Mouse (Mus musculus): ENCODE data around the gene Lin54.

DNA sequence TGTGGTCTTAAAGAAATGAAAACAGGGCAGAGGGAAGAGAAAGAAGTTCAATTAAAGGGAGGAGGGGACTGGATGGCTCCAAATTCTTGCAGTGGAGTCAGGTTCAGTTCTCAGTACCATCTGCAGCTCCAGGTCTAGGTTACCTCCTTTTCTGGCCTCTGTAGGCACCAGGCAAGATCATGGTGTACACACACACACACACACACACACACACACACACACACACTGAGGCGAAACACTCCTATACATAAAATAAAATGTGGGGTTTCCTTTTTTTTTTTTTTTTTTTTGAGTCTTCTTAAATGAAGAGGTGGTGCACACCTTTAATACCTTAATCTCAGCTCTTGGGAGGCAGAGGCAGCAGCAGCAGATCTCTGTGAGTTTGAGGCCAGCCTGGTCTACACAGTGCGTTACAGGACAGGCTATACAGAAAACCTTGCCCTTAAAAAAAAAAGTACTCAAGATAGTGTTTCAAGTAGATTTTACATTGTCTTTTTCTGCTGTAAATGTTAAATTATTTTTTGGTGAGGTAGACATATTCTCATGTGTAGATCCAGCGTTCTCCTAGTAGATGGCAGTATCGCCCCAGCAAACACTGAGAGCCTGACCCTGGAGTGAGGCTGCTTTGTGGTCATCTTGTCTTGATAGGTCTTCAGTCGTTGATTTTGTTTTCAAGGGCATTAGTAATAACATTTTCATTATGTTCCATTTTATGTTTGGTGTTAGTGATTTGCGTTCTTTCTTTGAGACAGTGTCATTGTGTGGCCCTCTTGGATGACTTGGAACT, 46.0 kb upstream of the Lin54 start:
- no peak for TF ChIP-seq EP300 (IDR thresholded peaks at IDR 0.05; ENCODE audit: low read depth)
- TF ChIP-seq CTCF (IDR thresholded peaks at IDR 0.05; ENCODE audit: low read depth): peak; percentile 29
